Mouse (Mus musculus): ENCODE data around the gene 1700113H08Rik.

GRCm38 (mm10) chr10:87032768-87033167 is 25.1 kb upstream of the 1700113H08Rik start:
- TF ChIP-seq CTCF (IDR thresholded peaks at IDR 0.05; ENCODE audit: extremely low read depth, insufficient read length, insufficient replicate concordance, low read depth, low read length) (no peak), POLR2A (IDR thresholded peaks at IDR 0.05; ENCODE audit: low read depth, low read length) (no peak)

Measured in small intestine, adult 2 months (tissue).